Mouse (Mus musculus): ENCODE measurements around the gene Gapvd1. TPM values are rescaled to one million over a fixed set of nuclear protein-coding genes. Genes with fewer than 3 reads are reported as not detected.
"Not testable (repeated sequence)": the region's sequence is repeated elsewhere in the genome, so short reads cannot be mapped to it uniquely, and the experiment has no call there.

Gapvd1 gene
- total RNA-seq (2021), result 10 to 100 TPM; 51.0 to 54.4 TPM
- long read RNA-seq, experiment 1, full-length matches to known transcripts, result 10 of 20 reads
- long read RNA-seq, experiment 1, partial matches to known transcripts, result 6 of 20 reads
- long read RNA-seq, experiment 1, other reads (novel, unspliced or antisense), result 4 of 20 reads
- long read RNA-seq, experiment 2, full-length matches to known transcripts, result 19 of 40 reads
- long read RNA-seq, experiment 2, partial matches to known transcripts, result 7 of 40 reads
- long read RNA-seq, experiment 2, other reads (novel, unspliced or antisense), result 14 of 40 reads

- DNase-seq (ENCODE audit: low spot score in 2 of 2), result no peak
These were observed at the start of gene Gapvd1 for GRCm38 (mm10) chr2:34754551-34755358. TSS of gene Gapvd1 (minus strand) at chr2:34755232.

- no peak for DNase-seq (ENCODE audit: low spot score in 2 of 2)
These were observed 49.8 kb upstream of the Gapvd1 start for GRCm38 (mm10) chr2:34804815-34805214.

- no peak for DNase-seq (ENCODE audit: low spot score in 2 of 2)
These were observed 49.1 kb upstream of the Gapvd1 start for GRCm38 (mm10) chr2:34804172-34804571.

- no peak for DNase-seq (ENCODE audit: low spot score in 2 of 2)
These were observed 48.7 kb upstream of the Gapvd1 start for GRCm38 (mm10) chr2:34803746-34804145.

GRCm38 (mm10) chr2:34802565-34803245 lies 47.7 kb upstream of the Gapvd1 start:
- DNase-seq (ENCODE audit: low spot score in 2 of 2), result not testable (repeated sequence)

- peak; percentile 94 to 97 for DNase-seq (ENCODE audit: low spot score in 2 of 2)
These were observed 46.8 kb upstream of the Gapvd1 start for GRCm38 (mm10) chr2:34801516-34802482.

GRCm38 (mm10) chr2:34800371-34800770 lies 45.3 kb upstream of the Gapvd1 start:
- no peak for DNase-seq (ENCODE audit: low spot score in 2 of 2)

GRCm38 (mm10) chr2:34799357-34800256 lies 44.6 kb upstream of the Gapvd1 start, which contains the start of gene Rabepk:
TSS of gene Rabepk (minus strand) at chr2:34799912.
- peak; percentile 63 to 80 for DNase-seq (ENCODE audit: low spot score in 2 of 2)

GRCm38 (mm10) chr2:34795426-34795825 lies 40.4 kb upstream of the Gapvd1 start:
- no peak for DNase-seq (ENCODE audit: low spot score in 2 of 2)

GRCm38 (mm10) chr2:34794511-34794910 lies 39.5 kb upstream of the Gapvd1 start:
- DNase-seq (ENCODE audit: low spot score in 2 of 2), result no peak

GRCm38 (mm10) chr2:34792543-34792942 lies 37.5 kb upstream of the Gapvd1 start:
- not testable (repeated sequence) for DNase-seq (ENCODE audit: low spot score in 2 of 2)

GRCm38 (mm10) chr2:34790282-34790681 lies 35.2 kb upstream of the Gapvd1 start:
- no peak for DNase-seq (ENCODE audit: low spot score in 2 of 2)

GRCm38 (mm10) chr2:34784085-34784484 lies 29.1 kb upstream of the Gapvd1 start:
- no peak for DNase-seq (ENCODE audit: low spot score in 2 of 2)

GRCm38 (mm10) chr2:34783064-34784020 lies 28.3 kb upstream of the Gapvd1 start:
- DNase-seq (ENCODE audit: low spot score in 2 of 2), result no peak

- DNase-seq (ENCODE audit: low spot score in 2 of 2), result no peak
These were observed 22.3 kb upstream of the Gapvd1 start for GRCm38 (mm10) chr2:34777237-34777868.

- DNase-seq (ENCODE audit: low spot score in 2 of 2), result no peak
These were observed 19.5 kb upstream of the Gapvd1 start for GRCm38 (mm10) chr2:34774493-34774892.

GRCm38 (mm10) chr2:34773673-34774072 lies 18.6 kb upstream of the Gapvd1 start:
- no peak for DNase-seq (ENCODE audit: low spot score in 2 of 2)
